6 mouse cellular contexts compared by ENCODE assay signal in genomic region chr13:50007730-50008129, GRCm38 (mm10).
DNase-seq lines count a peak whose midpoint lies in the region; TF ChIP-seq lines count a peak whose summit lies in the region.
"Not testable (repeated sequence)": the region's sequence is repeated elsewhere in the genome, so short reads cannot be mapped to it uniquely, and the experiment has no call there.

No protein-coding gene starts in this region.

- peak; percentile 37 for DNase-seq in Muller cell, postnatal 12 days (ENCODE audit: inconsistent ontology term)
- DNase-seq in adrenal gland, adult 2 months, result peak; percentile 46
- peak; percentile 23 to 29 for DNase-seq in adrenal gland, postnatal 36 days
- DNase-seq in gastrocnemius, adult 2 months, result not testable (repeated sequence)
- peak; percentile 10 to 33 for DNase-seq in heart, adult 18-20 months
- DNase-seq in liver, adult 2 months (ENCODE audit: extremely low read depth, low read depth, low spot score), result peak; percentile 55

- not testable (repeated sequence) for H3K27me3 ChIP-seq in liver, adult 2 months (ENCODE audit: control insufficient read depth, insufficient read depth, low read length)

- not testable (repeated sequence) for H3K36me3 ChIP-seq in liver, adult 2 months (ENCODE audit: control insufficient read depth, insufficient read depth, low read length)

- not testable (repeated sequence) for H3K4me3 ChIP-seq in gastrocnemius, adult 2 months; liver, adult 2 months (ENCODE audit: insufficient read depth, low read depth, low read length)

- H3K79me2 ChIP-seq in liver, adult 2 months (ENCODE audit: control insufficient read depth, insufficient read depth, low read length), result not testable (repeated sequence)

- 92% methylated on average over 3 of the region's 3 CpGs for WGBS in liver, adult 2 months

- not testable (repeated sequence) for TF ChIP-seq CTCF in gastrocnemius, adult 2 months (IDR thresholded peaks at IDR 0.05); liver, adult 2 months (IDR thresholded peaks at IDR 0.05; ENCODE audit: low read depth, low read length)

- H3K4me1 ChIP-seq in liver, adult 2 months (ENCODE audit: control insufficient read depth, insufficient read depth, low read length), result not testable (repeated sequence)

- H3K9ac ChIP-seq in liver, adult 2 months (ENCODE audit: low read depth, low read length), result not testable (repeated sequence)

- TF ChIP-seq POLR2A in liver, adult 2 months (IDR thresholded peaks at IDR 0.05; ENCODE audit: extremely low read depth, insufficient read depth, low read length), result not testable (repeated sequence)

- intact Hi-C loops in gastrocnemius, adult 2 months (cut with DNase I), result not testable (repeated sequence)

- H3K27ac ChIP-seq in gastrocnemius, adult 2 months, result peak overlapping the region; percentile 28; the same call in 1 of the 2 replicates
- H3K27ac ChIP-seq in liver, adult 2 months (replicated peaks; ENCODE audit: insufficient read depth, low read depth, low read length), result not testable (repeated sequence)
